Mouse (Mus musculus) neutrophil, adult 65 days (primary cell): ENCODE results near the gene Zkscan7. TPM values are rescaled to one million over a fixed set of nuclear protein-coding genes. Genes with fewer than 3 reads are reported as not detected.

ENCODE experiments used
- total RNA-seq: library from RNA; stranded (reverse); gene quantifications from 2 replicates; pipeline ENCODE4 v1.2.4, GENCODE M21; 2023

The Zkscan7 gene
- 0.09 and 0.48 TPM in 2 replicates for total RNA-seq

GRCm38 (mm10) chr9:122885385-122885784 lies at the start of gene Zkscan7:
TSS of gene Zkscan7 (plus strand) at chr9:122885685.

GRCm38 (mm10) chr9:122843760-122844159 lies 41.7 kb upstream of the Zkscan7 start, which contains the start of gene Gm35549:
TSS of gene Gm35549 (minus strand) at chr9:122844035.

GRCm38 (mm10) chr9:122865697-122866166 lies 19.8 kb upstream of the Zkscan7 start, which contains the start of gene Zfp445:
TSS of gene Zfp445 (minus strand) at chr9:122866006.

GRCm38 (mm10) chr9:122922936-122923381 lies 37.5 kb downstream of the Zkscan7 start, which contains the start of gene Zfp105:
TSS of gene Zfp105 (plus strand) at chr9:122923072.

Other genes starting within 250 kb of the Zkscan7 start
- gene Topaz1, start 138.3 kb upstream of the Zkscan7 start, total RNA-seq: not detected in 2 replicates
- 4.4 and 8.0 TPM in 2 replicates for gene Tcaim, start 80.1 kb upstream of the Zkscan7 start, total RNA-seq
- gene Gm35549, start 41.6 kb upstream of the Zkscan7 start, total RNA-seq: not detected in 2 replicates
- gene Zfp445, start 19.7 kb upstream of the Zkscan7 start, total RNA-seq: 84.3 and 121 TPM in 2 replicates
- 0.54 and 0.57 TPM in 2 replicates for gene Zfp105, start 37.4 kb downstream of the Zkscan7 start, total RNA-seq
- 23.3 and 23.8 TPM in 2 replicates for gene 1110059G10Rik, start 65.3 kb downstream of the Zkscan7 start, total RNA-seq
- gene Kif15, start 65.4 kb downstream of the Zkscan7 start, total RNA-seq: 63.1 and 81.7 TPM in 2 replicates
- gene Tmem42, start 135.6 kb downstream of the Zkscan7 start, total RNA-seq: 3.6 and 10.7 TPM in 2 replicates
- not detected in 2 replicates for gene Tgm4, start 149.0 kb downstream of the Zkscan7 start, total RNA-seq
- 99.6 and 119 TPM in 2 replicates for gene Zdhhc3, start 227.5 kb downstream of the Zkscan7 start, total RNA-seq
- 16.4 and 25.8 TPM in 2 replicates for gene Exosc7, start 227.5 kb downstream of the Zkscan7 start, total RNA-seq